Mouse (Mus musculus) C2C12 (cell line): Measurements from ENCODE around the gene Ppfia4.

Experiments
- CTCF ChIP-seq: IDR thresholded peaks from one replicate; pipeline ENCODE4 v1.5.1; 2011; ENCODE audit not compliant: control insufficient read depth, insufficient read depth, insufficient read length
- MAX ChIP-seq: IDR thresholded peaks from one replicate; pipeline ENCODE4 v1.6.1; 2011; ENCODE audit warnings: mild to moderate bottlenecking, control low read depth
- MYOG ChIP-seq: IDR thresholded peaks from one replicate; pipeline ENCODE4 v1.6.1; 2011; ENCODE audit not compliant: control insufficient read depth, insufficient read length; ENCODE audit errors: extremely low read depth
- USF1 ChIP-seq: IDR thresholded peaks from one replicate; pipeline ENCODE4 v1.6.1; 2011; ENCODE audit warnings: low read depth, mild to moderate bottlenecking, control low read depth, moderate library complexity

- no peak for TF ChIP-seq CTCF
- TF ChIP-seq MAX, result no peak
- TF ChIP-seq USF1, result no peak
- TF ChIP-seq MYOG, result no peak
Observed at GRCm38 (mm10) chr1:134276823-134277222, 55.9 kb downstream of the Ppfia4 start.
